Mouse (Mus musculus) MEL (cell line): ENCODE measurements around the gene Grb2.

Source experiments
- CHD1 ChIP-seq: IDR thresholded peaks from 2 replicates; pipeline ENCODE4 v1.6.1; 2012; ENCODE audit warnings: low read depth, mild to moderate bottlenecking, inconsistent platforms, low read length, improper control_type of control experiment
- CHD2 ChIP-seq: IDR thresholded peaks from 2 replicates; pipeline ENCODE4 v1.6.1; 2011; ENCODE audit warnings: low read length, improper control_type of control experiment
- CTCF ChIP-seq, 3 experiments: IDR thresholded peaks in 2 of 3; conservative IDR thresholded peaks in 1 of 3; 2 replicates each; pipeline ENCODE4 v1.5.1; 2011 to 2012; ENCODE audit warnings: low read length in 3 of 3, low read depth in 2 of 3, mild to moderate bottlenecking in 2 of 3, improper control_type of control experiment in 1 of 3, inconsistent platforms in 1 of 3, mixed read lengths in 1 of 3, moderate library complexity in 1 of 3; ENCODE audit not compliant: control insufficient read depth in 1 of 3, insufficient read depth in 1 of 3, poor library complexity in 1 of 3, severe bottlenecking in 1 of 3
- MYB ChIP-seq: IDR thresholded peaks from 2 replicates; pipeline ENCODE4 v1.6.1; 2011; ENCODE audit warnings: mild to moderate bottlenecking, low read depth, low read length, improper control_type of control experiment
- NELFE ChIP-seq: IDR thresholded peaks from 2 replicates; pipeline ENCODE4 v1.6.1; 2011; ENCODE audit warnings: low read depth, low read length, improper control_type of control experiment
- POLR2A ChIP-seq, 2 experiments: IDR thresholded peaks; 2 replicates each; pipeline ENCODE4 v1.6.1; 2011 to 2012; ENCODE audit warnings: low read length in 2 of 2, mild to moderate bottlenecking in 2 of 2, control low read depth in 1 of 2, improper control_type of control experiment in 1 of 2, low read depth in 1 of 2, moderate library complexity in 1 of 2; ENCODE audit not compliant: control insufficient read depth in 1 of 2, insufficient read depth in 1 of 2, poor library complexity in 1 of 2
- POLR2AphosphoS2 ChIP-seq: IDR thresholded peaks from 2 replicates; pipeline ENCODE4 v1.6.1; 2011; ENCODE audit warnings: low read length, improper control_type of control experiment
- TAL1 ChIP-seq: IDR thresholded peaks from 2 replicates; pipeline ENCODE4 v1.6.1; 2012; ENCODE audit warnings: mild to moderate bottlenecking, inconsistent platforms, low read length, moderate library complexity, mixed read lengths
- TCF12 ChIP-seq: IDR thresholded peaks from 2 replicates; pipeline ENCODE4 v1.6.1; 2014; ENCODE audit warnings: low read depth, mild to moderate bottlenecking, inconsistent platforms, low read length, improper control_type of control experiment, moderate library complexity
- ZKSCAN1 ChIP-seq: IDR thresholded peaks from 2 replicates; pipeline ENCODE4 v1.6.1; 2012; ENCODE audit warnings: low read depth, mild to moderate bottlenecking, inconsistent platforms, low read length, improper control_type of control experiment, moderate library complexity

DNA sequence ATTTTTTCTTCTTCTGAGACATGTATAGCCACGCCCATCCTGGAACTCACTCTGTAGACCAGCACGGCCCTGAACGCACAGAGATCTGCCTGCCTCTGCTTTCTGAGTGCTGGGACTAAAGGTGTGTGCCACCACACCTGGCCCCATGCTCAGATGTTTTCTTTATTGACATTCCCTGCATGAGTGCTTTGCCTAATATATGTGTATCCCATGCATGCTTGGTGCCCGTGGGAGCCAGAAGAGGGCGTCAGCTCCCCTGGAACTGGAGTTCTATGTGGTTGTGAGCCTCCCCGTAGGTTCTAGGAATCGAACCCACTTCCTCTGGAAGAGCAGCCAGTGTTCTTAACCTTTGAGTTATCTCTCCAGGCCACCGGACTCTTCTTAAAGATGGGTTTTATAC, 73.4 kb downstream of the Grb2 start:
- peak in 2 of 3 experiments; percentile 37 to 46; a peak in 4 of 6 replicates for TF ChIP-seq CTCF (IDR thresholded peaks at IDR 0.05 in 2 of 3, conservative IDR thresholded peaks at IDR 0.05 in 1 of 3; ENCODE audit: control insufficient read depth in 1 of 3, insufficient read depth in 1 of 3, low read depth in 2 of 3, low read length in 3 of 3, poor library complexity in 1 of 3, severe bottlenecking in 1 of 3)
- no peak for TF ChIP-seq TCF12
- no peak for TF ChIP-seq ZKSCAN1
- no peak for TF ChIP-seq POLR2A (IDR thresholded peaks at IDR 0.05; ENCODE audit: control insufficient read depth in 1 of 2, insufficient read depth in 1 of 2, low read depth in 1 of 2, low read length in 2 of 2, poor library complexity in 1 of 2)
- TF ChIP-seq MYB = no peak
- no peak for TF ChIP-seq POLR2AphosphoS2
- TF ChIP-seq TAL1 = no peak
- no peak for TF ChIP-seq CHD2
- no peak for TF ChIP-seq NELFE
- TF ChIP-seq CHD1 = no peak
